Mouse (Mus musculus) stomach, embryonic 14.5 days (tissue): ENCODE results near the gene Abhd17a. TPM values are rescaled to one million over a fixed set of nuclear protein-coding genes. Genes with fewer than 3 reads are reported as not detected.
A peak's percentile ranks its signal among the peaks of the same experiment; 100 is the strongest.

Experiments
- ATAC-seq: fragments of 200-750 bp; cut with Nextera tagmentation; 2 replicates; pipeline ENCODE4 v1.8.0; 2017; ENCODE audit warnings: low read depth, moderate TSS enrichment; ENCODE audit not compliant: insufficient number of reproducible peaks, insufficient read depth, low FRiP score
- H3K27ac ChIP-seq: fragments of 300-500 bp; sonication (generic); 2 replicates; pipeline ENCODE4 v1.5.1; 2014; ENCODE audit warnings: mild to moderate bottlenecking, low read length, moderate library complexity, mixed read lengths
- H3K27me3 ChIP-seq: fragments of 300-500 bp; sonication (generic); 2 replicates; pipeline ENCODE4 v1.6.1; 2014; ENCODE audit warnings: low read length, control low read depth, mixed read lengths; ENCODE audit not compliant: control insufficient read depth, insufficient read depth
- H3K36me3 ChIP-seq: fragments of 300-500 bp; sonication (generic); 2 replicates; pipeline ENCODE4 v1.6.1; 2014; ENCODE audit warnings: mild to moderate bottlenecking, control low read depth, low read length, moderate library complexity, mixed read lengths; ENCODE audit not compliant: control insufficient read depth, insufficient read depth
- H3K4me1 ChIP-seq: fragments of 300-500 bp; sonication (generic); 2 replicates; pipeline ENCODE4 v1.6.1; 2014; ENCODE audit warnings: low read length, control low read depth, mixed read lengths; ENCODE audit not compliant: control insufficient read depth, insufficient read depth
- H3K4me2 ChIP-seq: fragments of 300-500 bp; sonication (generic); replicated peaks from 2 replicates; pipeline ENCODE4 v1.6.1; 2014; ENCODE audit warnings: low read depth, low read length, control low read depth
- H3K4me3 ChIP-seq: fragments of 300-500 bp; sonication (generic); 2 replicates; pipeline ENCODE4 v1.5.1; 2014; ENCODE audit warnings: low read depth, low read length, control low read depth
- H3K9ac ChIP-seq: fragments of 300-500 bp; sonication (generic); replicated peaks from 2 replicates; pipeline ENCODE4 v1.6.1; 2014; ENCODE audit warnings: low read depth, mild to moderate bottlenecking, control low read depth, low read length, moderate library complexity, mixed read lengths
- H3K9me3 ChIP-seq: fragments of 300-500 bp; sonication (generic); 2 replicates; pipeline ENCODE4 v1.6.1; 2016; ENCODE audit warnings: low read depth, low read length, control low read depth; ENCODE audit not compliant: control insufficient read depth
- WGBS: fragments of 180-500 bp; shearing (Covaris S2); extraction: QIAGEN DNeasy Blood & Tissue Kit; methylation state at CpG from one replicate; pipeline ENCODE4 v1.1.7; 2014; 5-methylcytosine and 5-hydroxymethylcytosine counted together
- polyA plus RNA-seq: library from polyadenylated mRNA; unstranded; fragments of >200 nt; fragmentation: Nextera tagmentation; extraction: Ambion mirVana; gene quantifications from 2 replicates; pipeline ENCODE4 v1.2.1, GENCODE M21; 2014

Gene Abhd17a
- polyA plus RNA-seq, 1 experiment from 2014 or later: 89.7 TPM

DNA sequence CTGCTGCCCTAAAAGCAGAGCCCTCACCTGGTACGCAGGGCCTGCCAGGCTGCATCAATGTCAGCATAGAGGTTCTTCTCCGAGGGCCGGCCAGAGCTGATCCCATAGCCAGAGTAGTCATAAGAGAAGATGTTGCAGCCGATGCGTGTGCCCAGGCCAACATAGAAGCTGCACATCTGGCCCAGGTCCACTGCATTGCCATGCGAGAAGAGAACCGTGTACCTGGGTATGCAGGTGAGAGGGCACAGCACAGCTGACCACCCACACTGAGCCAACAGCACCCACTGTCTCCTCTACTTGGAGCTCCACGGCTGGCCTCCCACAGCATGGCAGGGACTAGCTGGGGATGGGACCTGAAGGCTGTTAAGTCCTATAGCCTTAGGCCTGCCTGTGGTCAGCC lies 4.6 kb downstream of the Abhd17a start:
- Histone ChIP-seq H3K9me3 (no peaks in the 10 kb centered on the region), H3K9ac (no peak overlapping the region), H3K4me2 (0 out of 2 replicates have a peak overlapping the region, but pooled peaks have one; percentile 10), H3K36me3 (peaks cover 19% of the 10 kb centered on the region), H3K27me3 (no peaks in the 10 kb centered on the region), H3K27ac (no peak overlapping the region), H3K4me1 (peaks cover 10% of the 10 kb centered on the region), H3K4me3 (no peak overlapping the region)
- ATAC-seq: no peak
- 89% methylated on average over 8 of the region's 8 CpGs for WGBS

DNA sequence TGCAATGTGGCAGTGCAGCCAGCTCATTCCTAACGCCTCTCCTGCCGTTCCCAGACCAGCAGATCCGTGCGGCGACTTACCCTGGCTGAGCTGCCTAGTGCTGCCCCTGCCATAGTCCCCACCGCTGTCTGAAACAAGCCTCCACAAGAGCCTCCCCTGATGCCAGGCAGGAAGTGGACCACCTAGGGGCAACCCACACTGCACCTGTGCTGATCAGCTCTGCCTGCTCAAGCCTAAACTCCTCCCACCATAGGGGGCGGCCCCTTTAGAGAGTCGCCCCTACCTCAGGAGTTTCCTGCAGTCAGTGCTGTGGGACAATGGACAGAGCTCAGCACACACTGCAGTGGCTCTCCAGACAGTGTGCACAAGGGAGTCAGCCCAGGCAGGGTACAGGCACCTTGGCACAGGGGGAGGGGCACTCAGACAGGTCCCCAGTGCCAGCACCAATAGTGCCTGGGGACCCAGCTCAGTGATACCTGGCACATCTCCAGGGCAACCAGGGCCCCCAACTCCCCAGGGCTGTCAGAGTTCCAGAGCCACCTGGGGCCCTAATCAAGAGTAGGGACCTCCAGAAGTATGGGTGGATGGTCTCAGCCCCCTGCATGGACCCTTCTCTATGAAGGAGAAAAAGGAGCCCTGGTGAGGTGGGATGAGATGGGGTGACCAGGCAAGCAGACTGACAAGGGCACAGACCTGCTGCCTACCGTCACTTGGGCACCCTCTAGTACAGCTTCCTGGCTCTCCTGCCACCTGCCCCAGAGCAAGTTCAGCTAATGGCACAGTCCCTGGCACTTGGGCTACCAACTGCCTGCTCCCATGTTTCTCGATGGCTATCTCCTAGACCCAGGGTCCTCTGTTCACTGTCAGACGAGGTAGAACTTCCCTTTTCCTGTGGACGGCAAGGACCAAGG lies 5.2 kb downstream of the Abhd17a start:
- Histone ChIP-seq H3K9ac (no peak overlapping the region), H3K9me3 (no peaks in the 10 kb centered on the region), H3K4me1 (peaks cover 10% of the 10 kb centered on the region), H3K27ac (no peak overlapping the region), H3K4me3 (no peak overlapping the region), H3K27me3 (no peaks in the 10 kb centered on the region), H3K4me2 (no peak overlapping the region), H3K36me3 (peaks cover 19% of the 10 kb centered on the region)
- ATAC-seq: no peak
- 80% methylated on average over 12 of the region's 12 CpGs for WGBS

DNA sequence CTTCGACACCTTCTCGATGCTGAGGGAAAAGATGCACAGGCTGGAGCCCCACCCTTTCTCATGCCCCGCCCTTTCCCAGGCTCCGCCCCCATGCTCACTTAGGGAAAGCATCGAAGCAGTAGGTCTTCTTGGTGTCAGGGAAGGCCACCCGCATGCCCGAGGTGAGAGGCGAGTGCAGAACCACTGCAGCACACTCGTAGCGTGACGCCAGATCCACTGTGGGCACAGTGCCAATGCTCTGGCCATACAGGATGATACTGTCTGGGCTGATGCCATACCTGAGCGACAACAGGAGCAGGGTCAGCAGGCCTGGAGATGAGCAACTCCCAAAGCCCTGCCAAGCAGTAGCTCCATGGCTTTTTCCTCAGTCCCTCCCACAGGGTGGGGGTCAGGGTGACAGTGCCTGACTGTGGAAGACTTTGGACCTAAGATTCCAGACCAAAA lies 6.1 kb downstream of the Abhd17a start:
- Histone ChIP-seq H3K4me2 (no peak overlapping the region), H3K36me3 (peaks cover 19% of the 10 kb centered on the region), H3K4me1 (peaks cover 6% of the 10 kb centered on the region), H3K27me3 (no peaks in the 10 kb centered on the region), H3K27ac (no peak overlapping the region), H3K9me3 (no peaks in the 10 kb centered on the region), H3K9ac (no peak overlapping the region), H3K4me3 (no peak overlapping the region)
- ATAC-seq: peak; percentile 21; the same call in 1 of the 2 replicates
- WGBS: 61% methylated on average over 12 of the region's 12 CpGs

DNA sequence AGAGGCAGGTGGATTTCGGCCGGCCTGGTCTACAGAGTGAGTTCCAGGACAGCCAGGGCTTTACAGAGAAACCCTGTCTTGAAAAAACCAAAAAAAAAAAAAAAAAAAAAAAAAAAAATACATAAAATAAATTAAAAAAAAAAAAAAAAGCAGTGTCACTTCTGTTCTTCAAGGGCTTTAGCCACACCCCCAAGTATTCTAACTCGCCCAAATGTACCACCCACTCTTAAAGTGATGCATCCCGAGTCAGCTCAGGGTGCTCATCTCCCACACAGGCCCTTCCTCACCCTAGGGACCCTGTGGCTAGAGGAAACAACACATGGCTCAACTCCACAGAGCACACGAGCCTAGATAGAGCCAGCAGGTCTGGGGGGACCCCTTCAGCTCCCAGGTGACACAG lies 7.1 kb downstream of the Abhd17a start:
- WGBS: 84% methylated on average over 5 of the region's 5 CpGs
- Histone ChIP-seq H3K27me3 (no peaks in the 10 kb centered on the region), H3K9me3 (no peaks in the 10 kb centered on the region), H3K4me1 (peaks cover 4% of the 10 kb centered on the region; the same call in 1 of the 2 replicates), H3K36me3 (peaks cover 19% of the 10 kb centered on the region), H3K9ac (no peak overlapping the region), H3K4me3 (no peak overlapping the region), H3K4me2 (no peak overlapping the region), H3K27ac (no peak overlapping the region)
- ATAC-seq: no peak

DNA sequence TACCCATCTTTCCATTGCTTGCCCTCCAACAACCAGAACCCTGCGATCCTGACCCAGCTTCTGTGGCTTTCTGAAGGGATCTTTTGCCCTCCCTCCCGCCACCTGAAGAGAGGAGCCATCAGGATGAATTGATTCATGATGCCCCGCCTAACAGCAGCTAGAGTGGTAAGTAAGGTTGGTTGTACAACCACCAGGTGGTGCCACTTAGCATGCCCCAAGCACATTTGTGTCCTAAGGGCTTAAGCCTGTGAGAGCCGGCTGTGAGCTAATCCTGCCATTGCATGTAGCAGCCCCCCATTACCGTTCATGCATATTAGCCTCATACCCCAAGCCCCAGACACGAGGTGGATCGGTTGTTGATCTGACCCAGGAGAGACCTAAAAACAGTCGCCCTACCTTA lies 11.2 kb downstream of the Abhd17a start:
- no peak for ATAC-seq
- Histone ChIP-seq H3K27ac (peak overlapping the region; percentile 90; the same call in 1 of the 2 replicates), H3K9ac (no peak overlapping the region), H3K36me3 (peaks cover 6% of the 10 kb centered on the region), H3K4me2 (peak overlapping the region; percentile 65), H3K9me3 (no peaks in the 10 kb centered on the region), H3K4me3 (peak overlapping the region; percentile 82; the same call in 1 of the 2 replicates), H3K4me1 (peaks cover 22% of the 10 kb centered on the region; the same call in 1 of the 2 replicates), H3K27me3 (no peaks in the 10 kb centered on the region)
- 9% methylated on average over 8 of the region's 8 CpGs for WGBS

DNA sequence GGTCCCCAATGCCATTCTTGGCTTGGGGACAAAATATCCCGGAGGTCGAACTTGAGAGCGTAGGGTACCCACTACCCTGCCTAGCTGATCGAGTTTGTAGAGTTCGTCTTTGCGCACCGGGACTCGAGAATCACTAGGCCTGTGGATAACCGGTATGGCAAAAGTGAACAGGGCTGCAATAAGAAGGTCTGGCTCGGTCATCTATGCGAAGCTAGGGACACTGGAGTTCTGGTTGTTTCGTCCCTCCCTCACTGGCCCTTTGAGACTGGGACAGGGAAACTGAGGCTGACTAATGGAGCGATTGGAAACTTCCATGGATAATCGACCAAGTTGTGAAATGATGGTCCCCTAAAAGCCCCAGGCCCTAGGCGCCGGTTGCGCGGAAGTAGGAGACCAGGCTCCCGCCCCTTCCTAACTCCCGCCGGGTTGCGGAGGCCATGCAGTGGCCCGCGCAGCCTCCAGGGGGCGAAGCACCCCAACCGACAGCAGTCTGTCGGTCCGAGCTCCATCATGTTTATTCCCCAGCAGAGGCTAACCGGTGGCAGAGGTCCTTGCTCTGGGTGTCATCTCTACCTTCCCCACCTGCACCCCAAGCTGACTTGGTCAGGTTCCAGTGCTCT lies 11.9 kb downstream of the Abhd17a start:
- H3K9me3 ChIP-seq: no peaks in the 10 kb centered on the region
- peak overlapping the region; percentile 65 for H3K4me2 ChIP-seq
- peak overlapping the region; percentile 90 for H3K27ac ChIP-seq
- H3K9ac ChIP-seq: peak overlapping the region; percentile 19
- under 1% methylated on average over 29 of the region's 29 CpGs for WGBS
- peak; percentile 40; the same call in 1 of the 2 replicates for ATAC-seq
- peaks cover 1% of the 10 kb centered on the region; the same call in 1 of the 2 replicates for H3K36me3 ChIP-seq
- peak overlapping the region; percentile 82 for H3K4me3 ChIP-seq
- no peaks in the 10 kb centered on the region for H3K27me3 ChIP-seq
- peaks cover 28% of the 10 kb centered on the region; the same call in 1 of the 2 replicates for H3K4me1 ChIP-seq

DNA sequence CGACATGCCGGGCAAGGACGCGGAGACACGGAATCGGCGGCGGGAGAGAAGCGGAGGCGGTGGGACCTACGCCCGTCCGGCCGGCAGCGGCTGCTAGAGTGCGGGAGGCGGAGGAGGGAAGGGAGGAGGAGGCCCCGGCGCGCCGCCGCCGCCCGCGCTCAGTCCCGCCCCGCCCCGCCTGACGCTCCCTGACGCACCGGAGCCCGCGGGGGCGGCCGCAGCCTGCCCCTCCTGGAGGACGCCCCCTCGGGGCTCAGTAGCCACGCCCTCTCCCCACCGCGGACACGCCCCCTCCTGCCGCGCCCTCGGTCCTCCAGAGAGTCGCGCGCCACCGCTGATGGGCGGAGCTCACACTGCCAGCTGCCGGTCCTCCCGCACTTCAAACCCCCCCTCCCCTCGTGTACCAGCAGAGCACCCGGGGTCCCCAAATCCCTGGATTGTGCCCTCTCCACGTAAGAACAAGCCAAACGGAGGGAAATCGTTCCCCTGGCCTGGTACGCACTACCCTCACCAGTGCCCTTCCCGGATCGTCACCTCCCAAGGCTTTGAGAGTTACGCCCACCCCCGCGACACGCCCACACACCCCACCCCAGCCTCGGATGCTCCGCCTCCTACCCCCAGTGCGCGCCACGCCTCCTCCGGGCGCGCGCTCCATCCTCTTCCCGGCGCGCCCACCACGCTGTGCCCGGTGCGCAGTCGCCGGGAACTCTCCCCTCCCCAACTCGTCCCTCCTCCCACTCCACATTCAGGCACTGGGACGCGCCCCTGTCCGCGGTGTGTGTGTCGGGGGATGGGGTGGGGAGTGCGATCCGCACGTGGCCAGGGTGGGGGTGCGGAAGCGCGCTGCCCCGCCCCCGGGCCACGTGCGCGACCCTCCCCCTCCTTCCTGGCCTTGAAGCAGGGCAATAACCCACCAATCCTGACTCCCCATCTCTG lies 12.7 kb downstream of the Abhd17a start, which contains the start of gene Klf16:
TSS of gene Klf16 (minus strand) at position 127 of the 936 bp plus-strand sequence.
- Histone ChIP-seq H3K4me1 (peaks cover 32% of the 10 kb centered on the region; the same call in 1 of the 2 replicates), H3K9me3 (no peaks in the 10 kb centered on the region)
- WGBS: 1% methylated on average over 70 of the region's 97 CpGs

More for the DNA sequence above, 12.7 kb downstream of the Abhd17a start, which contains the start of gene Klf16:
- Histone ChIP-seq H3K36me3 (no peaks in the 10 kb centered on the region; the same call in 1 of the 2 replicates), H3K9ac (peak within 1 kb of the TSS; percentile 74), H3K4me3 (peak within 1 kb of the TSS; percentile 82), H3K27me3 (no peaks in the 10 kb centered on the region), H3K4me2 (peak within 1 kb of the TSS; percentile 65), H3K27ac (peak within 1 kb of the TSS; percentile 90)
- ATAC-seq: peak; percentile 83
